Mouse (Mus musculus): ENCODE data around the gene Etl4. TPM values are rescaled to one million over a fixed set of nuclear protein-coding genes. Genes with fewer than 3 reads are reported as not detected.

Etl4 gene
- polyA plus RNA-seq, 1 experiment from 2014 or later: 38.0 TPM

GRCm38 (mm10) chr2:20763511-20764212 lies 854.1 kb downstream of the Etl4 start:
- Histone ChIP-seq H3K27ac (no peak overlapping the region), H3K36me3 (ENCODE audit: insufficient read depth, low read length) (peaks cover 27% of the 10 kb centered on the region; the same call in 1 of the 2 replicates), H3K9me3 (replicated peaks; ENCODE audit: low read length) (no peaks in the 10 kb centered on the region), H3K4me1 (replicated peaks; ENCODE audit: insufficient read depth, low read length) (no peaks in the 10 kb centered on the region), H3K4me3 (replicated peaks; ENCODE audit: low read depth, low read length) (no peak overlapping the region), H3K27me3 (ENCODE audit: insufficient read depth, low read length) (no peaks in the 10 kb centered on the region), H3K9ac (ENCODE audit: low read depth, low read length) (no peak overlapping the region), H3K4me2 (ENCODE audit: low read length) (no peak overlapping the region)
- DNase-seq (ENCODE audit: low spot score): no peak
- TF ChIP-seq CTCF (IDR thresholded peaks at IDR 0.05; ENCODE audit: low read depth): no peak
- WGBS: 80% methylated on average over 4 of the region's 4 CpGs
- ATAC-seq (replicated peaks; ENCODE audit: low FRiP score, low read depth): no peak

- Histone ChIP-seq H3K27ac (no peak overlapping the region), H3K9me3 (replicated peaks; ENCODE audit: low read length) (no peaks in the 10 kb centered on the region), H3K36me3 (ENCODE audit: insufficient read depth, low read length) (peaks cover 27% of the 10 kb centered on the region; the same call in 1 of the 2 replicates), H3K4me3 (replicated peaks; ENCODE audit: low read depth, low read length) (no peak overlapping the region), H3K27me3 (ENCODE audit: insufficient read depth, low read length) (no peaks in the 10 kb centered on the region), H3K4me2 (ENCODE audit: low read length) (no peak overlapping the region), H3K9ac (ENCODE audit: low read depth, low read length) (no peak overlapping the region), H3K4me1 (replicated peaks; ENCODE audit: insufficient read depth, low read length) (no peaks in the 10 kb centered on the region)
- ATAC-seq (replicated peaks; ENCODE audit: low FRiP score, low read depth) (no peak), DNase-seq (ENCODE audit: low spot score) (no peak)
- no peak for TF ChIP-seq CTCF (IDR thresholded peaks at IDR 0.05; ENCODE audit: low read depth)
Observed at GRCm38 (mm10) chr2:20764566-20765090, 855.0 kb downstream of the Etl4 start.

GRCm38 (mm10) chr2:20768681-20769080 lies 859.1 kb downstream of the Etl4 start:
- H3K36me3 ChIP-seq (ENCODE audit: insufficient read depth, low read length): peaks cover 47% of the 10 kb centered on the region
- no peak overlapping the region for H3K4me2 ChIP-seq (ENCODE audit: low read length)
- TF ChIP-seq CTCF (IDR thresholded peaks at IDR 0.05; ENCODE audit: low read depth): peak; percentile 51
- DNase-seq (ENCODE audit: low spot score) (no peak), ATAC-seq (replicated peaks; ENCODE audit: low FRiP score, low read depth) (no peak)
- H3K27me3 ChIP-seq (ENCODE audit: insufficient read depth, low read length): no peaks in the 10 kb centered on the region
- no peaks in the 10 kb centered on the region for H3K9me3 ChIP-seq (replicated peaks; ENCODE audit: low read length)
- 71% methylated on average over 5 of the region's 5 CpGs for WGBS
- H3K4me3 ChIP-seq (replicated peaks; ENCODE audit: low read depth, low read length): no peak overlapping the region
- H3K9ac ChIP-seq (ENCODE audit: low read depth, low read length): no peak overlapping the region
- H3K4me1 ChIP-seq (replicated peaks; ENCODE audit: insufficient read depth, low read length): no peaks in the 10 kb centered on the region
- H3K27ac ChIP-seq: no peak overlapping the region

- H3K36me3 ChIP-seq (ENCODE audit: insufficient read depth, low read length): peaks cover 49% of the 10 kb centered on the region
- no peak for ATAC-seq (replicated peaks; ENCODE audit: low FRiP score, low read depth)
Observed at GRCm38 (mm10) chr2:20770171-20770570, 860.6 kb downstream of the Etl4 start.

GRCm38 (mm10) chr2:20774462-20774861 lies 864.9 kb downstream of the Etl4 start:
- Histone ChIP-seq H3K9me3 (replicated peaks; ENCODE audit: low read length) (no peaks in the 10 kb centered on the region), H3K27ac (no peak overlapping the region), H3K27me3 (ENCODE audit: insufficient read depth, low read length) (no peaks in the 10 kb centered on the region), H3K4me1 (replicated peaks; ENCODE audit: insufficient read depth, low read length) (no peaks in the 10 kb centered on the region), H3K4me3 (replicated peaks; ENCODE audit: low read depth, low read length) (no peak overlapping the region), H3K4me2 (ENCODE audit: low read length) (no peak overlapping the region), H3K36me3 (ENCODE audit: insufficient read depth, low read length) (peaks cover 42% of the 10 kb centered on the region), H3K9ac (ENCODE audit: low read depth, low read length) (no peak overlapping the region)
- no peak for TF ChIP-seq CTCF (IDR thresholded peaks at IDR 0.05; ENCODE audit: low read depth)
- DNase-seq (ENCODE audit: low spot score) (no peak), ATAC-seq (replicated peaks; ENCODE audit: low FRiP score, low read depth) (no peak)
- 64% methylated on average over 2 of the region's 2 CpGs for WGBS

More at GRCm38 (mm10) chr2:20770171-20770570, 860.6 kb downstream of the Etl4 start:
- H3K4me2 ChIP-seq (ENCODE audit: low read length): no peak overlapping the region
- DNase-seq (ENCODE audit: low spot score): no peak
- H3K4me3 ChIP-seq (replicated peaks; ENCODE audit: low read depth, low read length): no peak overlapping the region
- TF ChIP-seq CTCF (IDR thresholded peaks at IDR 0.05; ENCODE audit: low read depth): no peak
- H3K9ac ChIP-seq (ENCODE audit: low read depth, low read length): no peak overlapping the region
- H3K27ac ChIP-seq: no peak overlapping the region
- no peaks in the 10 kb centered on the region for H3K27me3 ChIP-seq (ENCODE audit: insufficient read depth, low read length)
- H3K9me3 ChIP-seq (replicated peaks; ENCODE audit: low read length): no peaks in the 10 kb centered on the region
- no peaks in the 10 kb centered on the region for H3K4me1 ChIP-seq (replicated peaks; ENCODE audit: insufficient read depth, low read length)

GRCm38 (mm10) chr2:20776171-20776704 lies 866.7 kb downstream of the Etl4 start:
- DNase-seq (ENCODE audit: low spot score): no peak
- no peak for TF ChIP-seq CTCF (IDR thresholded peaks at IDR 0.05; ENCODE audit: low read depth)
- peaks cover 35% of the 10 kb centered on the region for H3K36me3 ChIP-seq (ENCODE audit: insufficient read depth, low read length)

More at GRCm38 (mm10) chr2:20776171-20776704, 866.7 kb downstream of the Etl4 start:
- Histone ChIP-seq H3K4me1 (replicated peaks; ENCODE audit: insufficient read depth, low read length) (no peaks in the 10 kb centered on the region), H3K9ac (ENCODE audit: low read depth, low read length) (no peak overlapping the region), H3K4me2 (ENCODE audit: low read length) (no peak overlapping the region), H3K27ac (no peak overlapping the region), H3K9me3 (replicated peaks; ENCODE audit: low read length) (no peaks in the 10 kb centered on the region), H3K4me3 (replicated peaks; ENCODE audit: low read depth, low read length) (no peak overlapping the region), H3K27me3 (ENCODE audit: insufficient read depth, low read length) (no peaks in the 10 kb centered on the region)
- ATAC-seq (replicated peaks; ENCODE audit: low FRiP score, low read depth): no peak
- 82% methylated on average over 6 of the region's 6 CpGs for WGBS
